Mouse (Mus musculus) myocyte (in vitro differentiated cells): ENCODE measurements around the gene Taar6. TPM values are rescaled to one million over a fixed set of nuclear protein-coding genes. Genes with fewer than 3 reads are reported as not detected.

Source experiments
- H3K27me3 ChIP-seq: one replicate; pipeline ENCODE4 v1.6.1; 2011; ENCODE audit not compliant: control insufficient read depth, insufficient read depth, insufficient read length
- H3K36me3 ChIP-seq: one replicate; pipeline ENCODE4 v1.6.1; 2011; ENCODE audit not compliant: control insufficient read depth, insufficient read depth
- H3K4me2 ChIP-seq: one replicate; pipeline ENCODE4 v1.6.1; 2011; ENCODE audit warnings: low read depth, control low read depth
- H3K4me3 ChIP-seq: one replicate; pipeline ENCODE4 v1.5.1; 2011; ENCODE audit warnings: mild to moderate bottlenecking, control low read depth, moderate library complexity
- H3K79me2 ChIP-seq: one replicate; pipeline ENCODE4 v1.6.1; 2011; ENCODE audit not compliant: control insufficient read depth, insufficient read depth
- H3ac ChIP-seq: one replicate; pipeline ENCODE4 v1.6.1; 2011; ENCODE audit not compliant: control insufficient read depth, insufficient read length
- CEBPB ChIP-seq: IDR thresholded peaks from 2 replicates; pipeline ENCODE4 v1.6.1; 2011; ENCODE audit warnings: mild to moderate bottlenecking, moderate library complexity; ENCODE audit not compliant: poor library complexity, insufficient read depth, severe bottlenecking
- E2F4 ChIP-seq: IDR thresholded peaks from one replicate; pipeline ENCODE4 v1.6.1; 2011; ENCODE audit warnings: mild to moderate bottlenecking, control low read depth, moderate library complexity; ENCODE audit not compliant: insufficient read depth
- MAX ChIP-seq: IDR thresholded peaks from one replicate; pipeline ENCODE4 v1.6.1; 2011; ENCODE audit warnings: low read depth, mild to moderate bottlenecking, control low read depth
- MYOD1 ChIP-seq, 3 experiments: IDR thresholded peaks; one replicate each; pipeline ENCODE4 v1.6.1; 2011; ENCODE audit warnings: control low read depth in 2 of 3, low read depth in 2 of 3, mild to moderate bottlenecking in 2 of 3, moderate library complexity in 1 of 3; ENCODE audit not compliant: insufficient read length in 2 of 3, control insufficient read depth in 1 of 3
- MYOG ChIP-seq, 3 experiments: IDR thresholded peaks; one replicate each; pipeline ENCODE4 v1.6.1; 2011; ENCODE audit warnings: control low read depth in 2 of 3, low read depth in 2 of 3, mild to moderate bottlenecking in 2 of 3; ENCODE audit not compliant: insufficient read length in 2 of 3, control insufficient read depth in 1 of 3, insufficient read depth in 1 of 3
- POLR2A ChIP-seq: IDR thresholded peaks from one replicate; pipeline ENCODE4 v1.6.1; 2011; ENCODE audit warnings: low read depth, mild to moderate bottlenecking, control low read depth, moderate library complexity; ENCODE audit not compliant: insufficient read length
- POLR2AphosphoS2 ChIP-seq: IDR thresholded peaks from one replicate; pipeline ENCODE4 v1.6.1; 2011; ENCODE audit warnings: low read depth, control low read depth; ENCODE audit not compliant: insufficient read length
- REST ChIP-seq: IDR thresholded peaks from one replicate; pipeline ENCODE4 v1.6.1; 2011; ENCODE audit warnings: mild to moderate bottlenecking, control low read depth, moderate library complexity; ENCODE audit not compliant: insufficient read depth, insufficient read length
- SRF ChIP-seq: IDR thresholded peaks from one replicate; pipeline ENCODE4 v1.6.1; 2011; ENCODE audit warnings: low read depth; ENCODE audit not compliant: control insufficient read depth, insufficient read length
- TCF12 ChIP-seq: IDR thresholded peaks from one replicate; pipeline ENCODE4 v1.6.1; 2011; ENCODE audit warnings: mild to moderate bottlenecking, control low read depth; ENCODE audit not compliant: poor library complexity, insufficient read depth, severe bottlenecking
- TCF3 ChIP-seq: IDR thresholded peaks from one replicate; pipeline ENCODE4 v1.6.1; 2011; ENCODE audit warnings: low read depth, control low read depth; ENCODE audit not compliant: insufficient read length
- USF1 ChIP-seq: IDR thresholded peaks from one replicate; pipeline ENCODE4 v1.6.1; 2011; ENCODE audit warnings: low read depth, mild to moderate bottlenecking, control low read depth, moderate library complexity
- polyA plus RNA-seq: library from polyadenylated mRNA; unstranded; fragments of >200 nt; fragmentation: generic; extraction: Trizol; gene quantifications from one replicate; pipeline ENCODE4 v1.2.1, GENCODE M21; 2012; ENCODE audit warnings: missing spikeins

Taar6 gene
- polyA plus RNA-seq, 1 experiment = not detected

GRCm38 (mm10) chr10:24006442-24006841, 21.0 kb upstream of the Taar6 start:
- Histone ChIP-seq H3K79me2 (no peaks in the 10 kb centered on the region), H3K27me3 (no peaks in the 10 kb centered on the region), H3K36me3 (no peaks in the 10 kb centered on the region), H3K4me3 (no peak overlapping the region), H3K4me2 (no peak overlapping the region), H3ac (no peak overlapping the region)
- TF ChIP-seq MYOD1 (IDR thresholded peaks at IDR 0.05; ENCODE audit: control insufficient read depth in 1 of 3, insufficient read length in 2 of 3, low read depth in 2 of 3) = no peak
- TF ChIP-seq POLR2AphosphoS2 = no peak
- no peak for TF ChIP-seq MYOG (IDR thresholded peaks at IDR 0.05; ENCODE audit: control insufficient read depth in 1 of 3, insufficient read depth in 1 of 3, insufficient read length in 2 of 3, low read depth in 2 of 3)
- no peak for TF ChIP-seq CEBPB
- no peak for TF ChIP-seq SRF
- TF ChIP-seq E2F4 = no peak
- no peak for TF ChIP-seq POLR2A
- no peak for TF ChIP-seq REST
- no peak for TF ChIP-seq TCF12
- TF ChIP-seq MAX = no peak
- TF ChIP-seq TCF3 = no peak
- no peak for TF ChIP-seq USF1

GRCm38 (mm10) chr10:23999639-24000038, 14.2 kb upstream of the Taar6 start, which contains the start of gene Taar7b:
Taar7b (plus strand) TSS chr10:23999939.
- H3K79me2 ChIP-seq = no peaks in the 10 kb centered on the region
- no peak within 1 kb of the TSS for H3K4me2 ChIP-seq
- H3K36me3 ChIP-seq = no peaks in the 10 kb centered on the region
- no peaks in the 10 kb centered on the region for H3K27me3 ChIP-seq
- H3ac ChIP-seq = no peak within 1 kb of the TSS
- TF ChIP-seq TCF3 = no peak
- no peak for TF ChIP-seq TCF12
- TF ChIP-seq USF1 = no peak
- no peak for TF ChIP-seq POLR2AphosphoS2
- TF ChIP-seq MYOG (IDR thresholded peaks at IDR 0.05; ENCODE audit: control insufficient read depth in 1 of 3, insufficient read depth in 1 of 3, insufficient read length in 2 of 3, low read depth in 2 of 3) = no peak
- no peak for TF ChIP-seq E2F4
- no peak for TF ChIP-seq SRF
- TF ChIP-seq REST = no peak
- no peak for TF ChIP-seq CEBPB
- no peak for TF ChIP-seq POLR2A
- TF ChIP-seq MYOD1 (IDR thresholded peaks at IDR 0.05; ENCODE audit: control insufficient read depth in 1 of 3, insufficient read length in 2 of 3, low read depth in 2 of 3) = no peak
- TF ChIP-seq MAX = no peak
- H3K4me3 ChIP-seq = no peak within 1 kb of the TSS

- Histone ChIP-seq H3ac (no peak within 1 kb of the TSS), H3K27me3 (peaks cover 5% of the 10 kb centered on the region), H3K4me3 (no peak within 1 kb of the TSS), H3K36me3 (no peaks in the 10 kb centered on the region), H3K4me2 (no peak within 1 kb of the TSS), H3K79me2 (no peaks in the 10 kb centered on the region)
- TF ChIP-seq E2F4 (no peak), MYOG (IDR thresholded peaks at IDR 0.05; ENCODE audit: control insufficient read depth in 1 of 3, insufficient read depth in 1 of 3, insufficient read length in 2 of 3, low read depth in 2 of 3) (no peak), CEBPB (no peak), REST (no peak), USF1 (no peak), POLR2A (no peak), TCF12 (no peak), MYOD1 (IDR thresholded peaks at IDR 0.05; ENCODE audit: control insufficient read depth in 1 of 3, insufficient read length in 2 of 3, low read depth in 2 of 3) (no peak), SRF (no peak), MAX (no peak), POLR2AphosphoS2 (no peak), TCF3 (no peak)
Measured at GRCm38 (mm10) chr10:23993381-23993780, 7.9 kb upstream of the Taar6 start, which contains the start of gene Taar7a. Taar7a (minus strand) TSS chr10:23993481.

- peaks cover 5% of the 10 kb centered on the region for H3K27me3 ChIP-seq
- no peaks in the 10 kb centered on the region for H3K36me3 ChIP-seq
Measured at GRCm38 (mm10) chr10:23986419-23986818, 973 bp upstream of the Taar6 start.

More at GRCm38 (mm10) chr10:23986419-23986818, 973 bp upstream of the Taar6 start:
- Histone ChIP-seq H3K4me2 (no peak overlapping the region), H3ac (no peak overlapping the region), H3K4me3 (no peak overlapping the region), H3K79me2 (no peaks in the 10 kb centered on the region)
- TF ChIP-seq POLR2AphosphoS2 (no peak), SRF (no peak), TCF12 (no peak), TCF3 (no peak), POLR2A (no peak), REST (no peak), CEBPB (no peak), E2F4 (no peak)
